Mouse (Mus musculus) liver, adult 2 months (tissue): ENCODE measurements around the gene Deup1.

Experiments used
- CTCF ChIP-seq: fragments of 200-500 bp; IDR thresholded peaks from 2 replicates; pipeline ENCODE4 v1.5.1; 2011; ENCODE audit warnings: low read depth, low read length, control low read depth
- POLR2A ChIP-seq: fragments of 200-500 bp; IDR thresholded peaks from 2 replicates; pipeline ENCODE4 v1.6.1; 2011; ENCODE audit warnings: low read length, control low read depth; ENCODE audit not compliant: insufficient read depth; ENCODE audit errors: extremely low read depth

DNA sequence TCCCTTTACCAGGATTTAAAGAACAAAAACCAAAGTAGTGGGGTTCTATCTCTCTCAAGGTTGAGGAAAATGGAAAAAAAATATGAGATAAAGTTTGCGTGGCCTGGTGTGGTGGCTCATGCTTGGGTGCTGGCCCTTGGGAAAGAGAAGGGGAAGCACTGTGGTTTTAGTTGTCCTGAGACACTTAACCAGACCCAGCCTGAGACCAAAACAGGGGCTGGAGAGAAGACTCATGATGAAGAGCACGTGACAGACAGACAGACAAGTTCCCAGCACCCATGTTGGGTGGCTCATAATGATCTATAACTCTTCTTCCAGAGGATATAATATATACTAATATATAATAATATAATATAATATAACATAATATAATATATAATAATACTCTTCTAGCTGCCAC, 22.2 kb upstream of the Deup1 start:
- no peak for TF ChIP-seq CTCF
- TF ChIP-seq POLR2A: no peak
